Mouse (Mus musculus) ZHBTc4 (cell line): ENCODE data around the gene Rap2a.

ENCODE experiments used
- DNase-seq: peaks from one replicate; pipeline ENCODE4 v3.0.0-alpha.2; 2011; ENCODE audit warnings: low read depth, low spot score

The Rap2a gene

DNA sequence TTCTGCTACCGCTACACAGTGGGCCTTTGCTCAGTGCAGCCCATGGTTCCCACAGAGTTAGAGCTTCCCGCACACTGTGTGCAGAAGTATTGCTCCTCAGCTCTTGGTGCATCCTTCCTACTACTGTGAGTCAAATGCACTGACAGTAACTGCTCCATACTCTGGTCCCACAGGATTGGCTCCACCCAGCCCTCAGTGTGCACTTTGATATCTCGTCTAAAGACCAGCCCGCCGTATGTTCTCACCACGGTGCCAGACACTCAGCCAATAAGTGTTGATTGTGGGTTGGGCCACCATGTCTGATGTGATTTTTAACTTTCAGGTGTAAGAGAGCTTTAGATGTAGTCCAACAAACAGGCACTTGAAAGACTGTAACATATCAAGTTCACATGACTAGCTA, 21.4 kb downstream of the Rap2a start:
- no peak for DNase-seq

DNA sequence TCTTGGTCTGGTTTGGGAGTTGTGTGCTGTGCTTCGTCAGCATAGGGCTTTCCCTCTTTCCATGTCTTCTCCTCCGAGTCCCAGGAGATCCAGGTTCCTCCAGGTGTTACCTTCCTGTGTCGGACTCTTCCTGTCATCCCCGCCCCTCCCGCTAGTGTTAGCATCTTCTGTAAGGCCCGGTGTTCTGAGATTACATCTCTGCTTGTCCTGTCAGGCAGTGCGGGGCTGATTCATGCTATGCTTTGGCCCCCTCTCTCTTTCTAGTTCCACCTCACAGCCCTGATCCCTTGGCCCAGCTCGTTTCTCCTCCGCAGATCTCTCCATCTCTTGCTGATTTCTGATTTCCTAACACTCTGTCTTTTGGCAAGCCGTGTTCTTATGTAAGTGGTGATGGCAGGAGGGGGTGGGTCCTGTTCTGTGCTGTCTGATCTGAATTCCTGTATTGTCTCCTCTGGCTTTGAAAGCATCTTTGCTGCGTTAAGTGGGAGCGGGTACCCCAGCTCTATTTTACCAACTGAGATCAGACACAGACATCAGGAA, 21.8 kb downstream of the Rap2a start:
- no peak for DNase-seq

DNA sequence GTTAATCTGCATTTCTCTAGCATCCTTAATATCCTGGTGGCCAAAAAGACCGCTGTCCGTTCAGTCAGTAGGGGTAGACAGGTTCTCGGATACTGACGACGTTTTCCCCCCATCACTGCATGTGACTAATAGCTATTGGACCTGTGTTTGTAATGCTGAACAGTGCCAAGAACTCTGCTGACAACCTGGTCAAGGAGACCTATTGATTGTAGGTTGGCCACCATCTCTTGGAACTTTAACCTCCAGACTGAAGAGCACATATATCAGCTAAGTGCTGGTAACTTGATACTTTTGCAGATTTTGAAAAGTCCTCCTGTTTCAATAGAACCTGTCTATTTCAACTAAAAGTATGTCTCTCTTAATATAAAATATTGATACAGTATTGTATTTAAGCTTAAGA, 22.5 kb downstream of the Rap2a start:
- DNase-seq = no peak

DNA sequence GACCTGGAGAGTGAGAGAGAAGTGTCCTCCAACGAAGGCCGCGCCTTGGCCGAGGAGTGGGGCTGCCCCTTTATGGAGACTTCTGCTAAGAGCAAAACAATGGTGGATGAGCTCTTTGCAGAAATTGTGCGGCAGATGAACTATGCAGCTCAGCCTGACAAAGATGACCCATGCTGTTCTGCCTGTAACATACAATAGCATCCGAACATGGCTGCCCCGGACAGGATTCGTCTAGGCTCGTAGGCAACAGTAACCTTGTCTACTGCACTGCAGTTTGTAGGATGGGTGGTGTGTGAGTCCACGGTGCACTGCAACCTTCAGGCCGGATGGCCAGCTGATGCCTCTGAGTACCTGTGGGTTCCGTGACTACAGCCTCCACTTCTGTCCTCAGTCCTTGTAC, 25.4 kb downstream of the Rap2a start:
- DNase-seq = no peak

DNA sequence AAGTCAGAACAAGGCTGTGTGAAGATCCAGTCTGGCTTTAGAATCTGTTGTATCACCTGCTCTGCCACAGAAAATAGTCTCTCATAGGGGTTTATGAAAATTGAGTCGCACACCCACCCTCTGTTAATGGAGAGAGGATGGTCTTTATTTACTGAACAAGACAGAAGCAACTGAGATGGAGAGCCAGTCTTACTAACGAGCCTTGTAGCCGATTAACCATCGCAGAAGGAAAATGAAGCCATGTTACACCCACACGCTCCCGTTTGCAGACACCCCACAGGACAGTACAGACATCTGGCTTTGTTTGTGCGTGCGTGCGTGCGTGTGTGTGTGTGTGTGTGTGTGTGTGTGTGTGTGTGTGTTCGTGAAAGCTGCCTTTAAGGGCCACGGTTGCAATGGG, 26.2 kb downstream of the Rap2a start:
- no peak for DNase-seq

DNA sequence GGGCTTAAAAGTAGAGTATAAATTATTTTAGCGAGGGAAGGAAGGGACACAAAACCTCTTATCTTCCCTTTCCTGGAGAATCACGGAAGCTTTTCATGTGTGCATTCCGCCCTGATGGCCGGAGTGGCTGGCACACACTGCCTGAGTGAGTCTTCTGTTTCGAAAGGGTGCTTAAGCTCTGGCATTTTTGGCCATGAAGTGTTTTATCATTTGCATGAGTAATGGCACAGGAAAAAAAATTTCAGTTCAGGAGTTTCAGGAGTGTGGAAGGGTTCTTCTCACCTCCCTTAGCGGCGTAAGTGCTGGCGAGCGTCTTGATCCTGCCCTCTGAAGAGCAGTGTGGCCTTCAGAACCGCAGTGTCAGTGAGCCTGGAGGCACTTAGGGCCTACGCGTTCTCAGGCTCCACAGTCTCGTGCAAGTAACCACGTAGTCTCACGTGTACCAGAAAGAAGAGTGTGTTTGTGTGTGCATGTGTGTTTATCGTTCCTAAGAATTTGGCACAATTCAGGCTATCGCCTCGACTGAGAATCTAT, 26.8 kb downstream of the Rap2a start:
- DNase-seq = no peak

DNA sequence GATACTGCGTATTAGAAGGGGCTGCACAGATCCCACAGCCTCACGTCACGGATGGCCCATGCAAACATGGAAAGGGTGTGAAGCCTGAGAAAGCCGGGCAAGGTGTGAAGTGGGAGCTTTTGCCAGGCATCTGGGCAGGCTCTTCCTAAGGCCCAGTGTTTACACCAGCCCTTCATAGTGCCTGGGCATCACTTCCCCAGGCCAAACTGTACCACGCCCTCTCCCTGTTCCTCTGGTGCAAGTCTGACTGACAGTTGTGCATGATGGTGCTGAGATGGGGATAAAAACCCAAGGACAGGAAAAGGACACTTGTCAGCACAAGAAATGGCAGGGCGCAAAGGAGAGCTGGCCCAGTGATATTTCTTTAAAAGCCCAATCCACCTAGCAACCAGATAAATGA, 27.7 kb downstream of the Rap2a start:
- no peak for DNase-seq

DNA sequence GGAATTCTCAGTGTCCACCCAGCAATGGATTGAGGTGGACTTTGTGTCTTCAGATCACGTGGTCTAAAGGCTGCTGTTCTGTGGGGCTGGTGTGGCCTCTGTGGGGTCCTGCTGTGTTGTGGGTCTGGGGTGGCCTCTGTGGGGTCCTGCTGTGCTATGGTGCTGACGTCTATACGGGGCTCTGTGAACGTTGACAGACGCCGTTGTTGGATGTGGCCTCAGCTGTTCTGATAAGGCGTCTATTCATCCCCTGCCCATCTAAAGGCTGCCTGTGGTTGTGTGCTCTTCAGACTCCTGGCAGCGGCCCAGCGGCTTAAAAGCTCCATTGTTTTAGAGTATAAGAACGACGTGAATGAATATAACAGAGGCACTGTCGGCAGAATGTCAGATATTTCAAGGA, 29.3 kb downstream of the Rap2a start:
- no peak for DNase-seq

DNA sequence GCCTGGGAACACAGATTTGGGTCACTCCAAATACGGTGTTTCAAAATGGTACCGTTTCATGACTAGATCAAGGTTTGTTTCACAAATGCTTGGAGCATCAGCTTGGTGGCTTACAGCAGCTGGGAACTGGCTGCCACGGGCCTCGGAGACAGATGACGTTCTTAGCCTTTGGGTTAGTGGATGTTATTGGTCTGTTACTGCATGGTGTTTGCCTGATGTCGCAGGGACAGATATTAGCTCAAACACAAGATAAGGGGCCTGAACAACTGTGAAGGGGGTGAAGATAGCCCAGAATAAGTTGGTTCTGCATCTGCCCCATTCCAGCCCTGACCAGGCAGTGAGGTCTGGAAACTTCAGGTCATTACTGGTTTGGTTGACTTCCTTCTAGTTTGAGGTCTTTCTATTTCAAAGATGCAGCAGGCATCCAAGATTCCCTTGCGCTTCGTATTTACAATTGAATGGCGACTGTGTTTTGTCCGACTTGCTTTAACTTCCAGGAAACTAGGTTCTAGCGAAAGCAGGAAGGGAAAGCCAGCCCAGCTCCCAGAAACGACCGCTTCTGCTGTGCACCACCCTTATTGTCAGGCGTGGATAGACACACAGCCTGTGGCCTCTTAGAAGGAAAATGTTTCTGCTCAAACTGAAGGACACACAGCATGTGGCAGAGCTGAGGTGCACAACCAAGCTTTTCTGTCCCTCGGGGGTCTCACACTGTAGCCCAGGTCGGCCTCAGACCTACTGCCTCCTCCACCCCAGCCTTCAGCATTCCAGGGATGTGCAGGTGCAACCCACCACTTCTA, 30.5 kb downstream of the Rap2a start:
- DNase-seq = peak; percentile 91

DNA sequence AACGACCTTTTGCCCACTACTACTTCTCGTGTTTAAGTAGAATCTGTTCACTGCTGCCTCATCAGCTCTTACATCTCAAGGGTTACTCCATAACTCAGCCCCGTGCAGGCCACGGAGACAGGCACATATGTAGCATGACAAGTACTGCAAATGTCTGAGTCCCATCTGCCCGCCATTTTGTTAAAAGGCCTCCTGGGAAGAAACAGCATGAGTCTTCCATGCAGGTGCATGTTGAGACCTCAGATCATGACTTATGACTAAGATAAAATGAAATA, 31.1 kb downstream of the Rap2a start:
- DNase-seq = no peak

DNA sequence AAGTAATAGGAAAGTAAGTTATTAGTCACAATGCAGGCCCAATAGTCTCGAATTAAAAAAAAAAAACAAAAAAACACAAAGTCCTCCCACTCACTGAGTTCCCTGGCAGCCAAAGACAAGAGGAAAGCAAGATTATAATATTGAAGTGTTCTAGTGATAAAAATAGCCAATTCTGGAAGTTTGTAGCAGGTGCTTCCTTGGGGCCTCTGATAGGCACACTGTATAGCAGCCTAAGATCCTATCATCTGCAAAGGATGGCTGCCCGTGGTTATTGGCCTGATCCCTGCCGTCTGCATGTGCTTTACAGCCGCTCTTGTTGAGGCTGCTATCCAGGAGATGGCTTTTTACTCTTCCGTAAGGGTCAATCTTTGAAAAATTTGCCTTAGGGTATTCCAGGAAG, 33.6 kb downstream of the Rap2a start:
- DNase-seq = no peak

DNA sequence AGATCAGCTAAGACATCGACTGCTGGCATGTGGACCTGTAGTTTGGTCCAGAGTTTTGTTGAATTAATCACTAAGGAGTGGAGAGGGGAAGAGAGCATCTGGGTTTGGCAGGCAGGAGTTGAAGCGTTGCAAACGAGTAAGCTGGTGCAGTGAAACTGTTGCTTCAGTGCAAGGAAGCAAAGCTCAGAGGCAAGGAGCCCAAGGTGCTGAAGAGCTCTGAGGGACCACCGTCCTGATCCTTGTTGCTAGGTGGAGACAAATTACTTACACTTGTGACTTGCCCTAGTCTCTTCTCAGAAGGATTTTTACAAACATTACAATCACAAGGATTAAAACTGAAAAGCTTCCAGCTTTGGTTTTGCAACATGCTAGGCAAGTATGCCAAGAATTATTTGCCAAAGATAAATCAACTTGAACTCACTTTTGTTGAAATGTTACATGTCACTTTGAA, 36.6 kb downstream of the Rap2a start:
- no peak for DNase-seq

DNA sequence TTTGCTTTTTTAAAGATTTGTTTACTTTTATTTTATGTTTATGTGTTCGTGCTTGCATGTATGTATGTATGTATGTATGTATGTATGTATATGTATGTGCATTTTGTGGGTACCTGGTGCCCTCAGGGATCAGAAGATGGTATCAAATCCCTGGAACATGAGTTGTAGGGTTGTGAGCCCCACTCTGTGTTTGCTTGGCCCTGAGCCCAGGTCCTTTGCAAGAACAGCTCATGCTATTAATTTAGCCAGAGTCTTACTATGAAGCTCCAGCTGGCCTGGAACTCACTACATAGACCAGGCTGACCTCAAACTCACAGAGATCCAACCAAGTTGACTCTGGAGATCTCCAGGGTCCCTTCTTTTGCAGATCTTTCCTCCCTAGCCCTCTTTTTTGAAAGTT, 37.1 kb downstream of the Rap2a start:
- DNase-seq = no peak

DNA sequence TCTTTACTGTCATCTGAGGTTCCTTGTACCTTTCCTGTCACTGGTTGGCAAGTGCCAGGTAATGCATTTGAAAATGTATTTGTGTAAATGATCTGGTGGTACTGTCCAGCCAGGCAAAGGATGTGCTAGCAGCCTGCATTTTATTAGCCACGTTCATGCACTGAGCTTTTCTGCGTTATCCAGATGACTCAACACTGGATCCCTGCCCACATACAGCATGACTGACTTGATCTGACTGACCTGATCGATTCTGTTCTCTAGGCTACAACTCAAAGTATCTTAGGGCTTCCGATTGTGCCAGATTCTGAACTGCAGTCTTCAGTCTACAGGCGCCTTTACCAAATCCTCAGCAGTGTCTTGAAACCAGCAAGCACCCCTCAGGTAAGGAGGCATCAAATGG, 40.5 kb downstream of the Rap2a start:
- no peak for DNase-seq

DNA sequence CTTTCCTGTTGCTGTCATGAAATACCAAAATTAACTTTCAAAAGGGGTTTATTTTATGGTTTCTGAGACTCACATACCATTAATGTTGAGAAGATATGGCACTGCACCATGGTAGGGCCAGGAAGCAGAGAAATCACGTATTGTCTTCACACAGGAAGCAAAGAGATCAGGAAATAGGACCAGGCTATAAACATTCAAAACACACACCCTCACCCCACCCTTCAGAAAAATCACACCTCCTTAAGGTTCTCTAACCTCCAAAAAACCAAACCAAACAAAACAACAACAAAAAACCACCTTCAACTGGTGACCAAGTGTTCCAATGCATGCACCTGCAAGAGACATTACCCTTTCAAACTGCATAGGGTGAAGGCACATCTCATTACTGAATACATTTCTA, 41.7 kb downstream of the Rap2a start:
- no peak for DNase-seq

DNA sequence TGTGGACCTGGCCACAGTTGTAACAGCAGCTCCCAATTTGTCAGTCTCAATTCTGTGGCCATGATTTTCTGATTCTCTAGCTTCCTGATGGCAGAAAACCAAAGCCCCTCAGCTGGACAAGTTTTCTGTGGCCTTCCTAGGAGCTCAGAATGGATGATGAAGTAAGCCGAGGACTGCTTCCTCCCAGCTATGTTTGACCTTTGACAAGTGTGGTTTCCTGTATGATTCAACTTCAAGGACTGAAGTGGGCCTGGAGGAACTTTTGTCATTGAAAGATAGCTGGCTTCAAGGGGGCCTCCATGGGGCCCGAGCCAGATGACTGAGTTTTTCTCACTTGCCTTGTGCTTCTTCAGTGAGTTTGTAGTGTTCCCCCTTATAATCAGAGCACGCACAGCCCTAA, 42.6 kb downstream of the Rap2a start:
- no peak for DNase-seq

DNA sequence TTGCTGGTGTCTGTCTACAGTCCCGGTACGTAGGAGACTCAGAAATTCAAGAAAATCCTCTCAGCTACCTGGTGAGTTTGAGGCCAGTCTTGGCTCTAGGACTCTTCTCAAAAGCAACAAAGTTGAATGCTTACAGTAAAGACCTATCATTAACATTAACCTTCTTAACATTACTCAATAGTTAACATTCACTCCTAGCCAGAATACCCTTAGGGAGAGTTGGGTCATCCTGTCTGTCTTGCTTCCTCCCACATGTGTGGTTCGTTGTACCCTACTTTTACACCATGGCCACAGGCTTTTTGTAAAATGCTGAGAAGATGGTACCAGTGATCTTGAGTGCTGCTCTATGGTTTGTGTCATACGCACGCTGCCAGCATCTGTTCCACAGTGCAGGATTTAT, 45.1 kb downstream of the Rap2a start:
- DNase-seq = no peak

DNA sequence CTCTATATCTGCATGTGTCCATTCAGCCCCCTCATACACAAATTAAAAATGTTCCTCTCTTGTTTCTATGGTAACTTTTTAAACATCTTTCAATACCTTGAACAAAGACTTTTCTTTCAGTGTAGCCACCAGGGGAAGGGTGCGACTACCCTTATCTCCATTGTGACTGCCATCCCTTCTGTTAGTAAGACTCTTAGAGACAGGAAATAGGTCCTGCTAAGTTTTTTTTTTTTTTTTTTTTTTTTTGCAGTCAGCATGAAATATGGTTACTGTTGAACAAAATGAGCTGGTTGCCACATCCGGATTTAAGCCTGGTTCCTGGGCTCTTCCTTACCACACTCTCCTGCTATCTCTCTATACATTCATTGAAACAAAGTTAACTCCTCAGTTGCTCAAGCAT, 47.4 kb downstream of the Rap2a start:
- no peak for DNase-seq

DNA sequence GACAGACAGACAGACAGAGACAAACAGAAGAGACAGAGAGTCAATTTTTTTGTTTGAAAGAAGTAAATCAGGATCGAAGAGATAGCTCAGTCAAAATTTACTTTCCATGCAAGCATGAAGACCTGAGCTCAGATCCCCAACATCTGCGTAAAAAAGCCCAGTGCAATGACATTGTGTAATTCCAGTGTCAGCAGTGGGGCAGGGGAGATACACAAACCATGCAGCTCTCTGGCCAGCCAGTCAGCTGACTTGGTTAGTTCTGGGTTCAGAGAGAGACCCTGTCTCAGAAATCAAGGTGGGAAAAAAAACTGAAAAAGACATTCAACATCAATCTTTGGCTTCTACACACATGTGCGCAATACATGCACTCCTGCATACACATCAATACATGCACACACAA, 55.1 kb downstream of the Rap2a start:
- DNase-seq = no peak

DNA sequence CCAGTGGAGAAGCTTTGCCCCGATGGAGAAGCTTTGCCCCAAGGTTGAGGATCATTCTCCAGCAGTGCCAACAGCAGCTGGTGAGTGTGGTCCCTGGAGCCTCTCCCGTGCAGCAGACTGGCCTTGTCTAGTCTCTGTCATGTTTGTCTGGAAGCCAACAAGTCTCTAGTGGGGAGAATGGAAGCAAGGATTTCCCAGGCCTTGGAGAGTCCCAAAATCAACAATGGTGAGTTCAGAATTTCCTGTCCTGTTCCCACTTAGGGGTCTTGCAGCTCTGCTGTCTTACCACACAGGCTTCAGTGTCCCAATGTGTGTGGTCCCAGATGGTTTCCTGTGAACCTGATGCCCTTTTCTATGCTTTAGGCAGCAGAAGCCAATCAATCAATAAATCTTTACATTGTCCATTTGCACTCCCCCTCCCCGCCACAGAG, 56.6 kb downstream of the Rap2a start:
- no peak for DNase-seq

DNA sequence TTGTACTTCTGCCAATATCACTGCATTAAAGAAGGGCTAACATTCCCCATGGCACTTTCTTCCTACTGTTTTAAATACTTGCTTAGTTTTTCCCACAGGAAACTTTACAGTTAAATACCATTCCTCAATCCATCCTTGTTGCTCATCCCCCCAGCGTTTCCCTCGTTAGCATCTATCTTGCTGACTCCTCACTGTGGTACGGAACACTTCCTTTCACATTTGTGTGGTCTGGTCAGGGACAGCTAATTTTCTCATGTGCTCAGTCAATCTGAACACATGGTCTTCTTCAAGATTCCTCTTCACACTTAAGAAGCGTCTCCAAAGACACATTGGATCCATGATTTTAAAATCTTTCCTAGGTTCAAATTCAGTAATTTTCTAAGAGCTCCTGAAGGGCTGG, 57.2 kb downstream of the Rap2a start:
- DNase-seq = no peak

DNA sequence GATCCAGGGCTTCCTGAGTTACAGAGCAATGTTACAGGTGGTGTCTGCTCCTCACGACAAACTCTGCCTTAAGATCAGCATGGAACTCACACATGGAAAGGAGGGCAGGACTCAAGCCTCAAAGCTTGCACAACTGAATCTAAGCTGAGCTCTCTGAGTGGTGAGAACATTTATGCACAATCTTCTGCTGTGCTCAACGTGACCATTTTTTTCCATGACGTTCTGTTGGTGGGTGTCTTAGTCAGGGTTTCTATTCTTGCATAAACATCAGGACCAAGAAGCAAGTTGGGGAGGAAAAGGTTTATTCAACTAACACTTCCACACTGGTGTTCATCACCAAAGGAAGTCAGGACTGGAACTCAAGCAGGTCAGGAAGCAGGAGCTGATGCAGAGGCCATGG, 57.7 kb downstream of the Rap2a start:
- DNase-seq = no peak

DNA sequence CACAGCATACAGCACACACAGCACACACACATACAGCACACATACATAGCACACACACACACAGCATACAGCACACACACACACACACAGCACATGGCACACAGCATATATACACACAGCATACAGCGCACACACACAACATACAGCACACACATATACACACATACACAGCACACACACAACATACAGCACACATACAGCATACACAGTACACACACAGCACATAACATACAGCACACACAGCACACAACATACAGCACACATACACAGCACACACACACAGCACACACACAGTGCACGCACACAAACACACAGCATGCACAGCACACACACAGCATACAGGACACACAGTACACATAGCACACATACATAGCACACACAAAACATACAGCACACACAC, 60.9 kb downstream of the Rap2a start:
- DNase-seq = no peak

DNA sequence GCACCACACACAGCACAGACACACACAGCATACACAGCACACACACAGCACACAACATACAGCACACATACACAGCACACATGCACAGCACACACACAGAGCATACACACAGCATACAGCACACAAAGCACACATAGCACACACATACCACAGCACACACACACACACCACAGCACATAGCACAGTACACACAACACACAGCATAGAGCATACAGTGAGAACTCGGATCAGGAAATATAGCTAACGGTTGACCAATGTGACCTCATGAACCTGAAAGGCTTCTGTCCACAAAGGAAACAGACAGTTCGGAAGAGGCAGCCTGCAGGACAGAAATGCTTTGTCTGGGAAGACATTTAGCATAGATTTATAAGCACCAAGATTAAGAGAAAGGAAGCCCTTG, 61.4 kb downstream of the Rap2a start:
- DNase-seq = no peak
